Mouse (Mus musculus) thymus, postnatal 14 days (tissue): ENCODE measurements around the gene 4931429L15Rik.

Source experiments
- DNase-seq: peaks from one replicate; pipeline ENCODE4 v3.0.0; 2021

4931429L15Rik gene

GRCm38 (mm10) chr9:46327706-46328571, 8.2 kb upstream of the 4931429L15Rik start:
- DNase-seq = peak; percentile 15

GRCm38 (mm10) chr9:46326694-46327405, 7.1 kb upstream of the 4931429L15Rik start:
- DNase-seq = no peak

DNA sequence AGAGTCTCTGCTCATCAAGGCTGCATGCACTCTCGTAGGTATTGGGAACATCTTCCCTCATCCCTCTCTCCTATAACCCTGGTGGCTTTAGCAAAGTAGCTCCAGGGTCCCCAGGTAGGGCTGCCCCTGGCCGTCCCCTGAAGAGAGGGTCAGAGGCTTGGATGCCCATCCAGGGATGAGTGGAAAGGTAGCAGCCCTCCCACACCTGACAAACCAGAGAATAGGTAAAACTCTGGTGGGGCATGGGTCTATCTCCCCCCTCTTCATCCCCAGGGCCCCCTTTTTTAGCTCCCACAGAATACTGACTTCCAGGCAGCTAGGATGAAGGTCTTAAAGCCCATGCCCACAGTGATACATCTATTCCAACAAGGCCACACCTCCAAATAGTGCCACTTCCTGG, 675 bp upstream of the 4931429L15Rik start:
- no peak for DNase-seq

GRCm38 (mm10) chr9:46317957-46318356, 1.8 kb downstream of the 4931429L15Rik start:
- DNase-seq = no peak

- no peak for DNase-seq
Observed at GRCm38 (mm10) chr9:46316909-46317308, 2.9 kb downstream of the 4931429L15Rik start.

DNA sequence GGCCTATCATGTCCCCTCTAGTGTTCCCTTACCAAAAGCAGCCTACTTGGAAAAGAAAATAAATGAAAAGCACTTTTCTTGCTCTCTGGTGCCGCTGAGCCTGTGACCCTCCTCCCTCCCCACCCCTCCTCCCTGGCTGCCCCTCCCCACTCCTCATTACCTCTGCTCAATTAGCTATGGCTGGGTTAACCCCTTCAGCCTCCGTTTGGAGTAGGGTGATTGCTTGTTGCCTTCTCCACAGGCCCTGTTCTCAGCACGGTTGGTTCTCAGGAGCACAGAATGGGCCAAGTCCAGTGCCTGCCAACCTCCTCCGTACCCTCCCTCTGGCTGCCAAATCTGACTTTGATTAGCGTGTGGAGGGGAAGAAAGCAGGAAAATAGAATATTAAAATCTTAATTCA, 3.4 kb downstream of the 4931429L15Rik start:
- no peak for DNase-seq

DNA sequence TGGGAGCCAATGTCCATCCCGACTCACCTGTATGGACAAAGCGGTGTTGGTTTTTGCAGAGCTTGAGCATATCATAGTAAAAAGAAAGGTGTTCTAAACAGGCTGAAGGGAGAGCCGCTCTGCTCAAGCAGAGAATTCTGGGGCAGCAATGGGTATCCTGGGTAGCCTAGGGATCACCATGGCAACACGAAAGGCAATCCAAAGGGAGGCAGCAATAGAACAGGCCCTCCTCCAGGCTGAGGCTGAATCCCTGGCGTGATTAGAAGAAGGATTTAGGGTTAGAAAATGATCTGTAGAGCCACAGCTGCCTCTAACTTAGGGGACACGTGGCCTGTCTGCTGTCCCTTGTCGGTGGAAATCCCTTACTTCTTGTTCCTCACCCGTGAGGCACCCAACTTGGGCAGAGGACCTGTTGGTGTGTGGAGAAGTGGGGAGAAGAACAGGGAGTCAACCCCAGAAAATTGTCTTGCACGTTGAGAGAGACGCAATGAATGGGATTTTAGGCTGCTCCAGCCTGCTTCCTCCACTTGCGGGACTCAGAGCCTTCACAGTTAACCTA, 3.9 kb downstream of the 4931429L15Rik start:
- no peak for DNase-seq

GRCm38 (mm10) chr9:46314921-46315320, 4.9 kb downstream of the 4931429L15Rik start:
- DNase-seq = no peak

GRCm38 (mm10) chr9:46314507-46314906, 5.3 kb downstream of the 4931429L15Rik start:
- peak; percentile 65 for DNase-seq

GRCm38 (mm10) chr9:46309121-46309520, 10.7 kb downstream of the 4931429L15Rik start:
- no peak for DNase-seq

DNA sequence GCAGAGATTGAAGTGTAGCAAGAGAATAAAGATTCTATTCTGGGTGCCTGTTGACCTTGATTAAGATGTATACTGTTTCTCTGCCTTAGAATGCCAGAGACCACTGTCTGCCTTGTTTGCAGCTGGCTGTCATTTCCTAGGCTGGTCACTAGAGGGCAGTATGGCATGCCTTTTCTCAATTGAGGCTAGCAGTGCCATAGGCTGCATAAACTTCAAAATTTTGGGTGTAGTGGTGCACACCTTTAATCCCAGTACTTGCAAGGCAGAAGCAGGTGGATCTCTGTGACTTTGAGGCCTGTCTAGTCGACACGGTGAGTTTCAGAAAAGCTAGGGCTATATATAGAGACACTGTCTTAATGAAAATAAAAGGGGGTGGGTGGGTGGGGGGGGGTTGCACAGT, 17.6 kb downstream of the 4931429L15Rik start:
- peak; percentile 56 for DNase-seq

GRCm38 (mm10) chr9:46298381-46298780, 21.4 kb downstream of the 4931429L15Rik start:
- no peak for DNase-seq

DNA sequence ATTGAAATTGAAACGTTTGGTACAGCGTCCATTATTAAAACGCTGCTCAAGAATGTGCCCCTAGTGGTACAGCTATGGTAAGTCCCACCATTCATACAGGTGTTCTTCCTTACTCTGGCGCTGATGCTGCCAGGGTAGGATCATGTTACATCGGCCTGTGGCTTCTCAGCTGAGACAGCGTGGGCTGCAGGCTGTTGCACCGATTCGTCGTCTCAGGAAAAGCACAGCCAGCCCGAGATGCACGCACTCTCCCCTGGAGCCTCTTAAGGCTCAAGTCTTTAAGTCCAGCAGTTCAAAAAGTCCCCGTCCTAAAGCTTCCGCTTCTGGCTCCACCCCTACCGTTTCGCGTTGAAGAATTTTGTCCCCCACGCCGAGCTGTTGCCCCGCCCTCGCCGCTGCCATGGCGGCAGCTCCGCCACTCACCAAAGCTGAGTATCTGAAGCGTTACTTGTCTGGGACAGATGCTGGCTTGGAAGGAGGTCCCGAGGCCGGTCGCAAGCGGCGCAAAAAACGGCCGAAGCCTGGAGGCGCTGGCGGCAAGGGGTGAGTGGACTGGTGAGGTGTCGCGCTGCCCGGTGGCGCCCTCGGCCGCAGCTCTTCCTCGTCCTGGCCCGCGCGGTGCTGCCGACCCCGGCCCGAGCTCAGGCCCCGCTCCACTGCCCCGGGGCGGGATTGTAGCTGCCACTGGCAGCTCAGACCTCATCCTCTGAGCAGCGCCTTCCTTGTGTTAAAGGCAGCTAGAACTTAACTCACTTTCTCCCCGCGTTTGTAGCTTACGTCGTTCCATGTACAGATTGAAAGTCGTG, 37.0 kb downstream of the 4931429L15Rik start, which contains the start of gene Bud13:
TSS of gene Bud13 (plus strand) at position 378 of the 806 bp plus-strand sequence.
- peak; percentile 97 for DNase-seq

GRCm38 (mm10) chr9:46274494-46274893, 45.3 kb downstream of the 4931429L15Rik start:
- no peak for DNase-seq

GRCm38 (mm10) chr9:46272677-46273454, 46.9 kb downstream of the 4931429L15Rik start, which contains the start of gene Zpr1:
Gene Zpr1 (plus strand): TSS chr9:46273064.
- peak; percentile 92 for DNase-seq

DNA sequence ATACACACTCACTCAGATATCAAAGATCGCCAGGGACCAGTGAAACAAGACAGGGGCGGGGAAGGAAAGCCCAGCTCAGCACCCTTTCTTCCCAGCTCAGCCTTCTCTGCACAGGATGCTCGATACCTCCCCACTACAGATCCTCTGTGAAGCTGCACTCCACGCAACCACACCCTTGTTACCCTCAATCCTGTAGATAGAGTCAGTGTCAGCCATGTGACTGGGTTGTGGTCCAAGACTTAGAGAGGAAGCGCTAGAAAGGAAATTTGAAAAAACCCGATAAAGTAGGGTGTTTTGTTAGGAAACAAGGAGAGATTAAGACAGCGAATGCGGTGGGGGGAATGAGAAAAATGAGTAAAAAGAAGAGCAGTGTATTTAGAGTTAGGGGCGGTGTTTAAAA, 47.7 kb downstream of the 4931429L15Rik start:
- DNase-seq = peak; percentile 39

DNA sequence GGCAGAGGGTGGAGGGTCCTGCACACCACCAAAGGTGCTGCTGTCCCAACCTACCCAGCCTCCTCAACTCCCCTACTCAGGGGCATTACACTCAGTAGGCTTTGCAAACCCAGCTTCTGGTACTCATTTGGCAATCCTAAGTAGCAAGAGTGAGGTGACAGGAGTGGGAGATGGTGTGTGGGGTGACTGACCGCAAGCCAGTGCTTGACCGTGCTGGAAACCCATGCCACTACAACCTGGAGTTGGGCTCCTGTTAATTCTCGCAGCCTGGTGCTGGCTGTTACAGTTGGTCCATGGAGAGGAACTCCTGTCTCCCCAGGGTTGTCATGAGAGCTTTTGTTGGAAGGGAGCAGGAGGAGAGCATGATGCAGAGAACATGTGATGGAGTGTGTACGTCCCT, 49.0 kb downstream of the 4931429L15Rik start:
- no peak for DNase-seq

DNA sequence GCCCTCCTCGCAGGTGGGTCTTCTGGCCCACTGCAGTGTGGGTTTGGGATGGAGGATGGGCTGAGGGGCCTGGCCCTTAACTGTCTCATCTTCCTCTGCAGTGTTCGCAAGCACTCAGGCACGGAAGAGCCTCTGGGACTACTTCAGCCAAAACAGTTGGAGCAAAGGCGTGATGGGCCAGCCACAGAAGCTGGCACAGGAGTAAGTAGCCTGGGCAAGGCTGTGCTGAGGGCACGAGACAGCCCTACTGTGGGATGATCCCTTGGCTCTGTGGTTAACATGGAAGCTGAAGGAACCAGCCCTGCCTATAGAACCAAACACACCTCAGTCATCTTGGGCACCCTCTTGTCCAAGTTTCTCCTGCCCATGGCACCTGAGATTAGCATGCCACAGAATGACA, 50.7 kb downstream of the 4931429L15Rik start:
- DNase-seq = no peak

GRCm38 (mm10) chr9:46268343-46268873, 51.4 kb downstream of the 4931429L15Rik start, which contains the start of gene Apoa5:
Gene Apoa5 (plus strand): TSS chr9:46268633.
- no peak for DNase-seq

GRCm38 (mm10) chr9:46261131-46261530, 58.7 kb downstream of the 4931429L15Rik start:
- no peak for DNase-seq

- no peak for DNase-seq
Observed at GRCm38 (mm10) chr9:46259111-46259510, 60.7 kb downstream of the 4931429L15Rik start.
